Mouse (Mus musculus) retina, adult 2 months (tissue): ENCODE data around the gene Gm49486.
A peak's percentile ranks its signal among the peaks of the same experiment; 100 is the strongest.
"Not testable (repeated sequence)": the region's sequence is repeated elsewhere in the genome, so short reads cannot be mapped to it uniquely, and the experiment has no call there.

Source experiments
- DNase-seq: peaks from one replicate; pipeline ENCODE4 v3.0.0-alpha.2; 2012; ENCODE audit warnings: low read depth, low spot score

Gm49486 gene

DNA sequence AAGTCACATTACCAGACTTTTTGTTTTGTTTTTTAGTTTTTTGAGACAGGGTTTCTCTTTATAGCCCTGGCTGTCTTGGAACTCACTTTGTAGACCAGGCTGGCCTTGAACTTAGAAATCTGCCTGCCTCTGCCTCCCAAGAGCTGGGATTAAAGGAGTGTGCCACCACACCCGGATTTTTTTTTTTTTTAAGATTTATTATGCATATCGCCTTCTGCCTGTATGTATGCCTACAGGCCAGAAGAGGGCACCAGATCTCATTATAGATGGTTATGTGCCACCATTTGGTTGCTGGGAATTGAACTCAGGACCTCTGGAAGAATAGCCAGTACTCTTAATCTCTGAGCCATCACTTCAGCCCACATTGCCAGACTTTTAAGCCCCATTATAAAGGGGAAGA is 3.4 kb upstream of the Gm49486 start:
- not testable (repeated sequence) for DNase-seq

GRCm38 (mm10) chr15:79235268-79235667 is 6.1 kb downstream of the Gm49486 start:
- no peak for DNase-seq

- no peak for DNase-seq
These were observed 8.8 kb downstream of the Gm49486 start for GRCm38 (mm10) chr15:79238036-79238435.

DNA sequence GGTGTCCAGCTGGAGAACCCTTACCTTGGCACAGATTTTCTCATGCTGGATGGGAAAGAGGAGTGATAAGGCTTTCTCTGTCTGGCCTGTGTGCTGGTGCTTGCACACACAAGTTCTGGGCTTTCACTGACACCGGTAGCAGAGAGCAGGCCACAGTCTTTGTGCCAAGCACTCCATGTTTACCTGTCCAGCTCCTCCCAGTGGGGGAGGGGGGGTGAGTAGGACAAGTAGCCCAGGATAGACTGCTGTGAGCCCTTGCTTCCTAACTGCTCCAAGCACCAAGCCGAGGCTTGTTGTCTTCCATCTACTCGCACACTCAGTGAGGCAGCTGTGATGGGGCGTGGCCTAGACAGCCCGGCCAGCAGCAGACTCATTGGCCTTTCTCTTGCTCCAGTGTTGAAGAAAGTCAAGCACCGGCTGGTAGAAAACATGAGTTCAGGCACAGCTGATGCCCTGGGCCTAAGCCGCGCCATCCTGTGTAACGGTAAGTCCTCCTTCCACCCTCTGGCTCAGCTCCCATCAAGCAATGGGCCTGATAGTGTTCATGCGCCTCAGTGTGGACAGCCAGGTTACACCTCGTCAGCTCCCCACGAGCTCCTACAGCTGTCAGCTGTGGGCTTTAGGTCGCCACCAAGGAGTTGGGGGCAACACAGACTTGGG is 13.5 kb downstream of the Gm49486 start:
- no peak for DNase-seq

DNA sequence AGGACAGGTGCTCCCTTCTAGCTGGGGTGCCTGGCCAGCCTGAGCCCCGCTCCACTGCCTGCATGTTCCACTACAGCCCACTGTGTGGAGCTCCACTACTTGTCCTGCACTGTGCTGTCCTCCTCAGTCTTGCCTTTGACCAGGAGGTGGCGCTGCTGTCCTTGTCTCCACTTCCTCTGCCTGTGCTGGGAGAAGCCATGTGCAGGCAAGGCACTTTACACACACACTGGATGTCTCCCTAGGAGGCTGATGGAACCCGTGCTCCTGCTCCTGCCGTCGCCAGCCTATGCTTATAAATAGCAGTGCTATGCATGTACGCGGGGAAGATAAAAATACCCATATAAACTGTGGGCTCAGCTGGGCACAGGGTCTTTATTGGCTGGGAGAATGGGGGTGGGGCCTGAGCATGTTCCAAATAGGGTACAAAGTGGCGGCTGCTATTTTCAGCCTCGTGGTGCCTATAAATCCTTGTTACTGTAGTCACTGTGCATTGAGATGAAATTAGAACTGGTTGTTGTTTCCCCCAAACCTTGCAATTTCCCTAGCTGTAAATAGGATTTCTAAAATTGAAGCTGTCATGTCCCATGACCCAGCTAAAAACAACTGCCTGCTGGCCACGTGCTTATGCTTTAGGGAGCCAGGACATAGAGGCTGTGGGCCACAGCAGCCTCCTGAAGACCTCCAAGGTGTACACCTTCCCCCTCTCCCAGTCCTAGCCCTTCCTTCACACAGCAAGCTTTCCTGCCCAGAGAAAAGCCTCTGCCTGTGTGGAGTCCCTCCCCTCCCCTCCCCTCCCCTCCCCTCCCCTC is 14.2 kb downstream of the Gm49486 start:
- DNase-seq: peak; percentile 80

DNA sequence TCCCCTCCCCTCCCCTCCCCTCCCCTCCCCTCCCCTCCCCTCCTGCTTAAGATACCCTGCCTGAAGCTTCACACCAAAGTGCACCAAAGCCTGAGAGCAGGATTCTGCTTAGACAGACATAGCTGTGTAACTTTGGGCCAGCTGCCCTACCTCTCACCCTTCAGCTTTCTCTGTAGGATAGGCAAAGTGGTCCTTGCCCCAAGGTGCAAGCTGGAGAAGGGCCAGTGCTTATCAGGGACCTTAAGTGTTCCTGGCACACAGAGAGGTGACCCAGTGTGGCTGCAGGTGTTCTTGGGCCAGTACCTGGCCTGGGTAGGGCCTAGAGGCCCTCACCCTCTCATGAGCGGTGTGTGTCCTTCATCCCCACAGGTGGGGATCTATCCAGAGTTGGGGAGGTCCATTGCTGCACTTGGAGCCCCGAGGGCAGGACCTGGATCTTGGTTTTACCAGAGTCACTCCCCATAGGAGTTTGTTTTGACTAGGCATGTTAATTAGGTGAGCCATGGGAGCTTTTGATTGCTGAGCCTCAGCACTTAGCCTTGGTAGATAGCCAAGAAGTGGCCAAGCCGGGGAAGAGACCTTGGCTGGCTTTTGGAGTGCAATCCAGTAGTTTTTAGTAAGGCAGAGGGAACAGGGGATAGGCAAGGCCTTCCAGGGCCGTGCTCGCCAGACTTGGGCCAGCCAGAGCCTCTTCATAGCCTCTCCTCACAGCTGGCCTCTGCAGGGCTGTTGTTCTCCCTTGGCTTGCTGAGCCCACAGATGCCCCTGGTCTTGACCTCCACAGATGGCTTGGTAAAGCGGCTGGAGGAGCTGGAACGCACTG is 15.1 kb downstream of the Gm49486 start:
- no peak for DNase-seq

GRCm38 (mm10) chr15:79245321-79245720 is 16.1 kb downstream of the Gm49486 start:
- DNase-seq: no peak

GRCm38 (mm10) chr15:79250236-79250635 is 21.0 kb downstream of the Gm49486 start:
- no peak for DNase-seq

DNA sequence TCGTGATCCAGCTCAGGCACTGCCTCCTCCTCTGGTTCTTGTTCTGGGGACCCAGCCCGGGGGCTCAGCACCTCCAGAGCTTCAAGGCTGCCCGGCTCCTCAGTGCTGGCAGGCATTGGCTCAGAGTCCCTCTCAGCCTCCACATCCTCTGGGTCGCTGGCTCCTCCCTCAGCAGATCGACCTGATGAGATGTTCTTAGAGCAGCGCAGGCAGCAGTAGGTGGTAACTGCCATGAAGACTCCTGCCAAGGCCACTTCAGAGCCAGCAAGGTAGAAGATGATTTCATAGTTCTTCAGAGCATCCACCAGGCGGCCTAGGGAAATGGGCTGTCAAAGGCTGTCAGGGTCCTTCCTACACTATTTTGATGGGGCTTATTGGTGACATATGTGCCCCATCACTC is 22.0 kb downstream of the Gm49486 start:
- DNase-seq: no peak

- DNase-seq: no peak
These were observed 22.7 kb downstream of the Gm49486 start for GRCm38 (mm10) chr15:79251781-79252491.

DNA sequence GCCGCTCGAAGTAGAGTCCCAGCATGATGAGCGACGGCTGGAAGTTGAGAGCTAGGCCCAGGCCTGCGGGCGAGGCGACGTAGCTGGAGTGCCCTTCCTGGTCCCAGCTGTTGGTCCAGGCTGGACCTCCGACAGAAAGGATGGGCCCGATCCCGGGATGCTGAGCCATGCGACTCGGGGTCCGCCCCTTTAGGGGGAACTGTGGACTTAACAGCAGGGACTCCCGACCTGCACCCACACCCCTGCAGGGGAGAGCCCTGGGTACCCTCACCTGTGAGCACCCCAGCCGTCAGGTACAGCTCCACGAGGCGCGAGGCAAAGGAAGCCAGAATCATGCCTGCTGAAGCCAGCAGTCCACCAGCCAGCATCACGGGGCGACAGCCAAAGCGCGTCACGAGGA is 23.4 kb downstream of the Gm49486 start:
- no peak for DNase-seq

DNA sequence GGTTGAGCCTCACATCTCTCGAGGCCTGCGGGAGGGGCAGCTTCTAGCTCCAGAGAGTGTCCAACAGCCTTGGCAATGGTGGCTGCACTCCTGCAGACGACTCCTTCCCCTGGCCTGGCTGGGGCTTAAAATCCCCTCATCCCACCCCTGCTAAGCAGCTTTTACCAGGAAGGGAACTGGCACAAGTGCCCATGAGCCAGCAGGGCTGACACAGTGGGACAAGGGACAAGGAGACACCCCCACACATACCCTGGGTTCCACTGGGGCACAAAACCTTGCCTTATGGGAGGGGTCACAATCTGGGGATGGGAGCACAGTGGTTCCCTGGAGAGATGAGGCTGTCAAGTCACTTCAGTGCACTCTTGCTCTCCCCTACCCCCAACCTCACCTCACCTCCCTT is 25.5 kb downstream of the Gm49486 start, which contains the start of gene Slc16a8:
Gene Slc16a8 (minus strand): TSS at position 101 of the 400 bp plus-strand sequence.
- DNase-seq: no peak

DNA sequence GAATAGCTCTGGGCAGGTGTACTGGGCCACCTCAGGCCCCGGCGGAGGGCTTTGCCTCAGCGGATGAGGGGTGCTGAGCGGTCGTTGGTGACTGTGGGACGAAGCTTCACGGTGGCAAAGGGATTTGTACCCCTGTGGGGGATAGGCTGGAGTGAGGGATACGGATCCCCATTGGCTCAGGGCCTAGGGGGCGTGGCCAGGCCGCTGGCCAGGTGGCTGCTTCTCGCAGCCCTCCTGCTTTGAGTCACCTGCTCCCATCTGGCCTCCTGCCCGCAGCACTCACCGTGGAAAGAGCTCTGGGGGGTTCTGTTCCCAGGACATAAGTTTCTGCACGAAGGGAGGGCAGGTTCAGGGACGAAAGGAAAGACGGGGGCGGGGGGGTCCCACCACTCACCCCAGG is 29.3 kb downstream of the Gm49486 start:
- no peak for DNase-seq

- DNase-seq: no peak
These were observed 32.0 kb downstream of the Gm49486 start for GRCm38 (mm10) chr15:79261095-79261725.

- DNase-seq: no peak
These were observed 32.6 kb downstream of the Gm49486 start for GRCm38 (mm10) chr15:79261757-79262156.

- DNase-seq: no peak
These were observed 33.2 kb downstream of the Gm49486 start for GRCm38 (mm10) chr15:79262375-79262774.

- DNase-seq: no peak
These were observed 33.7 kb downstream of the Gm49486 start for GRCm38 (mm10) chr15:79262786-79263309.

GRCm38 (mm10) chr15:79263726-79264125 is 34.5 kb downstream of the Gm49486 start:
- no peak for DNase-seq

- DNase-seq: no peak
These were observed 36.2 kb downstream of the Gm49486 start for GRCm38 (mm10) chr15:79265384-79265783.

- DNase-seq: no peak
These were observed 39.3 kb downstream of the Gm49486 start for GRCm38 (mm10) chr15:79268521-79268920.
